Mouse (Mus musculus): ENCODE data around the gene Mrvi1. TPM values are rescaled to one million over a fixed set of nuclear protein-coding genes. Genes with fewer than 3 reads are reported as not detected.

Mrvi1 gene
- polyA plus RNA-seq, 1 experiment, result 9.7 TPM

- WGBS, result 84% methylated on average over 13 of the region's 13 CpGs
- Histone ChIP-seq H3K4me3 (ENCODE audit: insufficient read depth, low read depth, low read length) (no peak overlapping the region), H3K27me3 (replicated peaks; ENCODE audit: control insufficient read depth, insufficient read depth, low read length) (no peaks in the 10 kb centered on the region), H3K4me1 (ENCODE audit: control insufficient read depth, insufficient read depth, low read length) (peaks cover 4% of the 10 kb centered on the region; the same call in 1 of the 2 replicates), H3K36me3 (ENCODE audit: control insufficient read depth, insufficient read depth, low read length) (no peaks in the 10 kb centered on the region), H3K27ac (ENCODE audit: insufficient read depth, low read depth, low read length) (no peak overlapping the region)
- TF ChIP-seq POLR2A (IDR thresholded peaks at IDR 0.05; ENCODE audit: low read depth, low read length), result no peak
- no peak for TF ChIP-seq CTCF (conservative IDR thresholded peaks at IDR 0.05; ENCODE audit: insufficient read depth, insufficient read length, low read depth, low read length)
- DNase-seq, result no peak
Observed at GRCm38 (mm10) chr7:110949785-110950620, 32.3 kb downstream of the Mrvi1 start.

GRCm38 (mm10) chr7:110948579-110948978 lies 33.7 kb downstream of the Mrvi1 start:
- H3K4me3 ChIP-seq (ENCODE audit: insufficient read depth, low read depth, low read length), result no peak overlapping the region
- no peaks in the 10 kb centered on the region for H3K36me3 ChIP-seq (ENCODE audit: control insufficient read depth, insufficient read depth, low read length)
- 63% methylated on average over 3 of the region's 3 CpGs for WGBS
- no peaks in the 10 kb centered on the region for H3K27me3 ChIP-seq (replicated peaks; ENCODE audit: control insufficient read depth, insufficient read depth, low read length)
- no peak overlapping the region for H3K27ac ChIP-seq (ENCODE audit: insufficient read depth, low read depth, low read length)
- peaks cover 4% of the 10 kb centered on the region; the same call in 1 of the 2 replicates for H3K4me1 ChIP-seq (ENCODE audit: control insufficient read depth, insufficient read depth, low read length)
- DNase-seq, result no peak
- TF ChIP-seq POLR2A (IDR thresholded peaks at IDR 0.05; ENCODE audit: low read depth, low read length), result no peak
- no peak for TF ChIP-seq CTCF (conservative IDR thresholded peaks at IDR 0.05; ENCODE audit: insufficient read depth, insufficient read length, low read depth, low read length)

GRCm38 (mm10) chr7:110947616-110948015 lies 34.6 kb downstream of the Mrvi1 start:
- H3K36me3 ChIP-seq (ENCODE audit: control insufficient read depth, insufficient read depth, low read length), result no peaks in the 10 kb centered on the region
- no peaks in the 10 kb centered on the region; the same call in 1 of the 2 replicates for H3K4me1 ChIP-seq (ENCODE audit: control insufficient read depth, insufficient read depth, low read length)
- WGBS, result 93% methylated on average over 6 of the region's 6 CpGs
- no peaks in the 10 kb centered on the region for H3K27me3 ChIP-seq (replicated peaks; ENCODE audit: control insufficient read depth, insufficient read depth, low read length)
- TF ChIP-seq POLR2A (IDR thresholded peaks at IDR 0.05; ENCODE audit: low read depth, low read length) (no peak), CTCF (conservative IDR thresholded peaks at IDR 0.05; ENCODE audit: insufficient read depth, insufficient read length, low read depth, low read length) (no peak)
- H3K4me3 ChIP-seq (ENCODE audit: insufficient read depth, low read depth, low read length), result no peak overlapping the region
- H3K27ac ChIP-seq (ENCODE audit: insufficient read depth, low read depth, low read length), result no peak overlapping the region
- DNase-seq, result no peak

GRCm38 (mm10) chr7:110946731-110947130 lies 35.5 kb downstream of the Mrvi1 start:
- DNase-seq, result peak; percentile 35
- Histone ChIP-seq H3K27ac (ENCODE audit: insufficient read depth, low read depth, low read length) (no peak overlapping the region), H3K27me3 (replicated peaks; ENCODE audit: control insufficient read depth, insufficient read depth, low read length) (no peaks in the 10 kb centered on the region), H3K36me3 (ENCODE audit: control insufficient read depth, insufficient read depth, low read length) (no peaks in the 10 kb centered on the region), H3K4me3 (ENCODE audit: insufficient read depth, low read depth, low read length) (no peak overlapping the region), H3K4me1 (ENCODE audit: control insufficient read depth, insufficient read depth, low read length) (peaks cover 8% of the 10 kb centered on the region)
- no peak for TF ChIP-seq CTCF (conservative IDR thresholded peaks at IDR 0.05; ENCODE audit: insufficient read depth, insufficient read length, low read depth, low read length)
- TF ChIP-seq POLR2A (IDR thresholded peaks at IDR 0.05; ENCODE audit: low read depth, low read length), result no peak
- 86% methylated on average over 6 of the region's 6 CpGs for WGBS

GRCm38 (mm10) chr7:110944321-110944720 lies 37.9 kb downstream of the Mrvi1 start:
- H3K27ac ChIP-seq (ENCODE audit: insufficient read depth, low read depth, low read length), result no peak overlapping the region
- peaks cover 14% of the 10 kb centered on the region for H3K4me1 ChIP-seq (ENCODE audit: control insufficient read depth, insufficient read depth, low read length)
- WGBS, result 75% methylated on average over 5 of the region's 5 CpGs
- H3K36me3 ChIP-seq (ENCODE audit: control insufficient read depth, insufficient read depth, low read length), result no peaks in the 10 kb centered on the region
- no peaks in the 10 kb centered on the region for H3K27me3 ChIP-seq (replicated peaks; ENCODE audit: control insufficient read depth, insufficient read depth, low read length)
- DNase-seq, result no peak
- no peak overlapping the region for H3K4me3 ChIP-seq (ENCODE audit: insufficient read depth, low read depth, low read length)
- TF ChIP-seq POLR2A (IDR thresholded peaks at IDR 0.05; ENCODE audit: low read depth, low read length) (no peak), CTCF (conservative IDR thresholded peaks at IDR 0.05; ENCODE audit: insufficient read depth, insufficient read length, low read depth, low read length) (no peak)

GRCm38 (mm10) chr7:110941701-110942530 lies 40.3 kb downstream of the Mrvi1 start:
- WGBS, result 20% methylated on average over 6 of the region's 6 CpGs
- Histone ChIP-seq H3K4me3 (ENCODE audit: insufficient read depth, low read depth, low read length) (no peak overlapping the region), H3K4me1 (ENCODE audit: control insufficient read depth, insufficient read depth, low read length) (peaks cover 14% of the 10 kb centered on the region), H3K36me3 (ENCODE audit: control insufficient read depth, insufficient read depth, low read length) (no peaks in the 10 kb centered on the region), H3K27ac (ENCODE audit: insufficient read depth, low read depth, low read length) (peak overlapping the region; percentile 61), H3K27me3 (replicated peaks; ENCODE audit: control insufficient read depth, insufficient read depth, low read length) (no peaks in the 10 kb centered on the region)
- TF ChIP-seq CTCF (conservative IDR thresholded peaks at IDR 0.05; ENCODE audit: insufficient read depth, insufficient read length, low read depth, low read length) (no peak), POLR2A (IDR thresholded peaks at IDR 0.05; ENCODE audit: low read depth, low read length) (no peak)
- peak; percentile 65 for DNase-seq

- no peaks in the 10 kb centered on the region for H3K36me3 ChIP-seq (ENCODE audit: control insufficient read depth, insufficient read depth, low read length)
- no peak for TF ChIP-seq POLR2A (IDR thresholded peaks at IDR 0.05; ENCODE audit: low read depth, low read length)
- TF ChIP-seq CTCF (conservative IDR thresholded peaks at IDR 0.05; ENCODE audit: insufficient read depth, insufficient read length, low read depth, low read length), result no peak
- peaks cover 14% of the 10 kb centered on the region for H3K4me1 ChIP-seq (ENCODE audit: control insufficient read depth, insufficient read depth, low read length)
- peak overlapping the region; percentile 43; the same call in 1 of the 2 replicates for H3K27ac ChIP-seq (ENCODE audit: insufficient read depth, low read depth, low read length)
- no peak overlapping the region for H3K4me3 ChIP-seq (ENCODE audit: insufficient read depth, low read depth, low read length)
- DNase-seq, result no peak
- H3K27me3 ChIP-seq (replicated peaks; ENCODE audit: control insufficient read depth, insufficient read depth, low read length), result no peaks in the 10 kb centered on the region
- 70% methylated on average over 4 of the region's 4 CpGs for WGBS
Observed at GRCm38 (mm10) chr7:110941116-110941521, 41.1 kb downstream of the Mrvi1 start.
